Mouse (Mus musculus) CH12.LX (cell line): Measurements from ENCODE around the gene Klhl11.

Experiments
- CTCF ChIP-seq, 2 experiments: IDR thresholded peaks in 1 of 2; conservative IDR thresholded peaks in 1 of 2; 2 replicates each; pipeline ENCODE4 v1.5.1; 2011 to 2012; ENCODE audit warnings: low read depth in 2 of 2, low read length in 2 of 2, improper control_type of control experiment in 1 of 2, inconsistent platforms in 1 of 2, mild to moderate bottlenecking in 1 of 2, moderate library complexity in 1 of 2
- EP300 ChIP-seq: IDR thresholded peaks from 2 replicates; pipeline ENCODE4 v1.6.1; 2011; ENCODE audit warnings: low read length, improper control_type of control experiment
- GABPA ChIP-seq: IDR thresholded peaks from 2 replicates; pipeline ENCODE4 v1.6.1; 2012; ENCODE audit warnings: low read depth, low read length, improper control_type of control experiment, inconsistent platforms; ENCODE audit not compliant: insufficient replicate concordance
- HCFC1 ChIP-seq: IDR thresholded peaks from 2 replicates; pipeline ENCODE4 v1.6.1; 2012; ENCODE audit warnings: low read depth, mild to moderate bottlenecking, inconsistent platforms, low read length, improper control_type of control experiment
- JUND ChIP-seq: conservative IDR thresholded peaks from 2 replicates; pipeline ENCODE4 v1.6.1; 2011; ENCODE audit warnings: low read depth, low read length, improper control_type of control experiment
- NELFE ChIP-seq: IDR thresholded peaks from 2 replicates; pipeline ENCODE4 v1.6.1; 2011; ENCODE audit warnings: low read depth, low read length, improper control_type of control experiment
- POLR2A ChIP-seq: IDR thresholded peaks from 2 replicates; pipeline ENCODE4 v1.6.1; 2011; ENCODE audit warnings: low read depth, mild to moderate bottlenecking, improper control_type of control experiment, low read length
- POLR2AphosphoS2 ChIP-seq: IDR thresholded peaks from 2 replicates; pipeline ENCODE4 v1.6.1; 2011; ENCODE audit warnings: low read depth, low read length, improper control_type of control experiment
- RCOR1 ChIP-seq: conservative IDR thresholded peaks from 2 replicates; pipeline ENCODE4 v1.6.1; 2012; ENCODE audit warnings: low read depth, mild to moderate bottlenecking, inconsistent platforms, low read length, improper control_type of control experiment
- TCF12 ChIP-seq: IDR thresholded peaks from 2 replicates; pipeline ENCODE4 v1.6.1; 2014; ENCODE audit warnings: low read depth, mild to moderate bottlenecking, inconsistent platforms, low read length, improper control_type of control experiment
- USF2 ChIP-seq: conservative IDR thresholded peaks from 2 replicates; pipeline ENCODE4 v1.6.1; 2011; ENCODE audit warnings: low read depth, low read length, improper control_type of control experiment
- ZC3H11A ChIP-seq: IDR thresholded peaks from 2 replicates; pipeline ENCODE4 v1.6.1; 2012; ENCODE audit warnings: low read depth, mild to moderate bottlenecking, inconsistent platforms, low read length, improper control_type of control experiment
- ZNF384 ChIP-seq: IDR thresholded peaks from 2 replicates; pipeline ENCODE4 v1.6.1; 2012; ENCODE audit warnings: low read depth, low read length, improper control_type of control experiment, inconsistent platforms

DNA sequence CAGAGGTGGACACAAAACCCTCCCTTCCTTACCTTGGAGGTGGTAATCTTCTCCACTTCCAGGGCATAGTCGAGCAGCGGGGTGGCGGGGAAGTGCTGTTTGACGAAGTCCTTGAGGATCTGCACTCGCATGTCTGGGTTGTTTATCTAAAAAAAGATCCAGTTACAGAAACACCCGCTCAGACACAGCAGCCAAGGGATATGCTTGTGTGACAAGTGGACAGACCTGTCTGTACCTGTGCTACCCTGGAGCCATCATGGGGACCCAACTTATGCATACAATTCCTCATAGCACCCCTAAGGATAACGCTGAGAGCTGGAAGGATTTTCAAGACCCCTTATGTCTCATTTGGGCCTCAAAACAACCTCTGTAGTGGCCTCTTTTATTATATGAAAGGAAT, 6.6 kb upstream of the Klhl11 start:
- TF ChIP-seq TCF12 = no peak
- TF ChIP-seq ZC3H11A = no peak
- no peak for TF ChIP-seq POLR2A
- no peak for TF ChIP-seq CTCF (conservative IDR thresholded peaks at IDR 0.05 in 1 of 2, IDR thresholded peaks at IDR 0.05 in 1 of 2; ENCODE audit: low read depth in 2 of 2, low read length in 2 of 2)
- TF ChIP-seq POLR2AphosphoS2 = no peak
- no peak for TF ChIP-seq HCFC1
- no peak for TF ChIP-seq USF2
- no peak for TF ChIP-seq JUND
- TF ChIP-seq RCOR1 = no peak
- no peak for TF ChIP-seq NELFE
- no peak for TF ChIP-seq EP300
- no peak for TF ChIP-seq GABPA
- no peak for TF ChIP-seq ZNF384
